Mouse (Mus musculus): ENCODE results near the gene Stag2.

DNA sequence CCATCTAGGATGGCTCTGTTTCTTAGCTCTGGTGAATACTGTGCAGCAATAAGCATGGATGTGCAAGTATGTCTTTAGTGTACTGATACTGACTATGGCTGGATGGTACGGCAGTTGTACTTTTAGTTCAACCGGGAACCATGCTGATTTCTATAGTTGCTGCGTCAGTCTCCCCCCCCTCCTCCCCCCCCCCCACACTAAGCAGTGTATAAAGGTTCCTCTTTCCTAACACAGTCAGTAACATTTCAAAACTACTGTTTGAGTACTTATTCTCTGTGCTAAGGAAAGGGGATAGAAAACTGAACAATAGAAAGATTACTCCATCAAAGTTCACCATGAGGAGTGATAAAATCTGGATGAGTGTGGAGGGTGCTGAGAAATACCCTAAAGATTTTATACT lies 6.5 kb upstream of the Stag2 start:
- TF ChIP-seq CTCF (IDR thresholded peaks at IDR 0.05; ENCODE audit: low read depth) (no peak), EP300 (optimal IDR thresholded peaks at IDR 0.05) (no peak)

Measured in stomach, postnatal 0 days (tissue).